Mouse (Mus musculus) cerebellum, adult 18-20 months (tissue): ENCODE results near the gene Rnf10.

ENCODE experiments used
- DNase-seq, 2 experiments: peaks; one replicate each; pipeline ENCODE4 v3.0.0; 2021

The Rnf10 gene

GRCm38 (mm10) chr5:115233031-115233780 lies 39.5 kb downstream of the Rnf10 start:
- no peak for DNase-seq

- DNase-seq: no peak
Observed at GRCm38 (mm10) chr5:115232516-115232915, 40.2 kb downstream of the Rnf10 start.

GRCm38 (mm10) chr5:115231552-115232120 lies 41.1 kb downstream of the Rnf10 start:
- DNase-seq: no peak

- no peak for DNase-seq
Observed at GRCm38 (mm10) chr5:115230830-115231551, 41.7 kb downstream of the Rnf10 start.

GRCm38 (mm10) chr5:115222485-115222884 lies 50.2 kb downstream of the Rnf10 start:
- no peak for DNase-seq

GRCm38 (mm10) chr5:115220931-115221640 lies 51.6 kb downstream of the Rnf10 start:
- DNase-seq: peak; percentile 70

- DNase-seq: no peak
Observed at GRCm38 (mm10) chr5:115217998-115218397, 54.7 kb downstream of the Rnf10 start.

- peak in 1 of 2 experiments; percentile 51 for DNase-seq
Observed at GRCm38 (mm10) chr5:115215273-115216185, 57.2 kb downstream of the Rnf10 start.

GRCm38 (mm10) chr5:115214864-115215263 lies 57.8 kb downstream of the Rnf10 start:
- DNase-seq: peak; percentile 81 to 83

- DNase-seq: no peak
Observed at GRCm38 (mm10) chr5:115212861-115213260, 59.8 kb downstream of the Rnf10 start.

GRCm38 (mm10) chr5:115212451-115212850 lies 60.2 kb downstream of the Rnf10 start:
- DNase-seq: peak in 1 of 2 experiments; percentile 53

- DNase-seq: peak; percentile 47 to 64
Observed at GRCm38 (mm10) chr5:115210380-115210779, 62.3 kb downstream of the Rnf10 start.

GRCm38 (mm10) chr5:115208601-115209000 lies 64.1 kb downstream of the Rnf10 start:
- no peak for DNase-seq

- peak in 1 of 2 experiments; percentile 67 for DNase-seq
Observed at GRCm38 (mm10) chr5:115207892-115208291, 64.8 kb downstream of the Rnf10 start.

- no peak for DNase-seq
Observed at GRCm38 (mm10) chr5:115207244-115207643, 65.5 kb downstream of the Rnf10 start.

GRCm38 (mm10) chr5:115204562-115205311 lies 68.0 kb downstream of the Rnf10 start:
- peak; percentile 84 to 85 for DNase-seq

- peak; percentile 61 to 66 for DNase-seq
Observed at GRCm38 (mm10) chr5:115203735-115204561, 68.8 kb downstream of the Rnf10 start.

GRCm38 (mm10) chr5:115194626-115195221 lies 78.0 kb downstream of the Rnf10 start:
- peak; percentile 63 to 71 for DNase-seq
